8 mouse cellular contexts compared by ENCODE assay signal in genomic region chr10:75936909-75937667, GRCm38 (mm10). TPM values are rescaled to one million over a fixed set of nuclear protein-coding genes. Genes with fewer than 3 reads are reported as not detected.
DNase-seq lines count a peak whose midpoint lies in the region; ATAC-seq and TF ChIP-seq lines count a peak whose summit lies in the region.
"Had no signal": no experiment of that assay in that cellular context is flagged by ENCODE, and none has a peak within 500 bp of the region (broad histone marks: within the 10 kb centered on the region; RNA-seq: fewer than 3 reads in every experiment).

No protein-coding gene starts in this region.

- peak overlapping the region; percentile 99 for H3K4me3 ChIP-seq in ES-Bruce4 (ENCODE audit: low read depth, low read length)
- peak overlapping the region; percentile 4 to 80 for H3K4me3 ChIP-seq in liver, embryonic 14.5 days (ENCODE audit: insufficient read depth in 1 of 2, low read depth in 2 of 2, low read length in 2 of 2)

- H3K27ac ChIP-seq in ES-Bruce4 (ENCODE audit: insufficient read depth, low read length) = peak overlapping the region; percentile 93
- peak overlapping the region; percentile 93 for H3K27ac ChIP-seq in liver, embryonic 14.5 days

- intact Hi-C loops in left cerebral cortex, postnatal 25 days (cut with DNase I) = no loop called here

- ATAC-seq in liver, embryonic 14.5 days (ENCODE audit: insufficient read depth) = no peak
- ATAC-seq in granulocyte monocyte progenitor cell, adult 5-6 weeks (replicated peaks; ENCODE audit: poor library complexity, severe bottlenecking) = no peak

- no peaks in the 10 kb centered on the region for H3K9me3 ChIP-seq in ES-Bruce4 (replicated peaks; ENCODE audit: control insufficient read depth, insufficient read depth, low read length, poor library complexity, severe bottlenecking)
- no peaks in the 10 kb centered on the region for H3K9me3 ChIP-seq in liver, embryonic 14.5 days (ENCODE audit: control insufficient read depth, low read length)

- 0 out of 2 replicates have a peak, but pooled peaks have one; percentile 39 for TF ChIP-seq EP300 in ES-Bruce4 (IDR thresholded peaks at IDR 0.05; ENCODE audit: insufficient read depth, low read depth, low read length)
- TF ChIP-seq EP300 in liver, embryonic 14.5 days (IDR thresholded peaks at IDR 0.05; ENCODE audit: low read depth) = no peak

- TF ChIP-seq CTCF in ES-Bruce4 (IDR thresholded peaks at IDR 0.05; ENCODE audit: low read depth, low read length) = no peak
- TF ChIP-seq CTCF in liver, embryonic 14.5 days (IDR thresholded peaks at IDR 0.05; ENCODE audit: low read depth) = peak; percentile 17; the same call in 1 of the 2 replicates

- H3K9ac ChIP-seq in ES-Bruce4 (ENCODE audit: low read depth, poor library complexity, severe bottlenecking) = peak overlapping the region; percentile 89
- H3K9ac ChIP-seq in liver, embryonic 14.5 days (replicated peaks) = peak overlapping the region; percentile 72

- 56% methylated on average over 18 of the region's 18 CpGs for WGBS in liver, embryonic 14.5 days (ENCODE audit: insufficient replicate concordance)

- no peaks in the 10 kb centered on the region for H3K27me3 ChIP-seq in ES-Bruce4 (ENCODE audit: control insufficient read depth, insufficient read depth, low read length, poor library complexity, severe bottlenecking)
- peaks cover 12% of the 10 kb centered on the region for H3K27me3 ChIP-seq in liver, embryonic 14.5 days (ENCODE audit: control insufficient read depth, insufficient read depth, low read length)

- peaks cover 12% of the 10 kb centered on the region; the same call in 1 of the 2 replicates for H3K36me3 ChIP-seq in ES-Bruce4 (ENCODE audit: control insufficient read depth, insufficient read depth, low read length, poor library complexity, severe bottlenecking)
- H3K36me3 ChIP-seq in liver, embryonic 14.5 days (replicated peaks; ENCODE audit: control insufficient read depth, insufficient read depth, low read depth) = peaks cover 2% of the 10 kb centered on the region; the same call in 1 of the 2 replicates

- TF ChIP-seq POLR2A in ES-Bruce4 (IDR thresholded peaks at IDR 0.05; ENCODE audit: insufficient read depth, low read length) = no peak

- peak overlapping the region; percentile 98 for H3K4me2 ChIP-seq in liver, embryonic 14.5 days (ENCODE audit: low read depth)

- peak; percentile 34 for DNase-seq in kidney, adult 18-20 months
- DNase-seq in kidney, postnatal 10 days = no peak
- DNase-seq in ZHBTc4 (ENCODE audit: low read depth, low spot score) = peak; percentile 67
- DNase-seq in liver, embryonic 14.5 days (ENCODE audit: low read depth in 3 of 3, low spot score in 3 of 3) = no peak
- no peak for DNase-seq in left cerebral cortex, postnatal 25 days (ENCODE audit: low spot score in 2 of 2)

- peaks cover 4% of the 10 kb centered on the region for H3K4me1 ChIP-seq in ES-Bruce4 (ENCODE audit: control insufficient read depth, insufficient read depth, low read length)
- peaks cover 36 to 48% of the 10 kb centered on the region in 2 experiments for H3K4me1 ChIP-seq in liver, embryonic 14.5 days (replicated peaks; ENCODE audit: control insufficient read depth in 2 of 2, insufficient read depth in 2 of 2, low read length in 1 of 2)

RNA-seq across cellular contexts. Expression of gene Mmp11, which starts 0.8 kb away (rescaled TPM):
- 23.1 and 27.9 TPM in 2 replicates for polyA plus RNA-seq in ES-Bruce4 (2011; ENCODE audit: insufficient read depth, insufficient read length, low read depth, missing spikeins)
- 1.3 and 1.5 TPM in 2 replicates for polyA plus RNA-seq in liver, embryonic 14.5 days (2012; rRNA removed)
- 1.1 and 1.5 TPM in 2 replicates for polyA plus RNA-seq in liver, embryonic 14.5 days (2014; fragmentation: Nextera tagmentation; extraction: Ambion mirVana)
- 0.41 TPM in 1 of 2 replicates, not detected in the other for total RNA-seq in granulocyte monocyte progenitor cell, adult 5-6 weeks (2014; fragmentation: Nextera tagmentation)
- not detected in 2 replicates for total RNA-seq in granulocyte monocyte progenitor cell, adult 5-6 weeks (2017)
- 1 to 10 TPM; 1.1 to 1.7 TPM for total RNA-seq in left cerebral cortex, postnatal 25 days (2021)

RNA-seq across cellular contexts. Expression of gene Gm867, which starts 3.4 kb away (rescaled TPM):
- 0.66 and 0.91 TPM in 2 replicates for polyA plus RNA-seq in ES-Bruce4 (2011; ENCODE audit: insufficient read depth, insufficient read length, low read depth, missing spikeins)
- 22.5 and 27.6 TPM in 2 replicates for polyA plus RNA-seq in liver, embryonic 14.5 days (2012; rRNA removed)
- 20.9 and 21.9 TPM in 2 replicates for polyA plus RNA-seq in liver, embryonic 14.5 days (2014; fragmentation: Nextera tagmentation; extraction: Ambion mirVana)
- not detected in 2 replicates for total RNA-seq in granulocyte monocyte progenitor cell, adult 5-6 weeks (2014; fragmentation: Nextera tagmentation)
- total RNA-seq in granulocyte monocyte progenitor cell, adult 5-6 weeks (2017) = not detected in 2 replicates
- total RNA-seq in left cerebral cortex, postnatal 25 days (2021) = not detected
- polyA plus RNA-seq: intestine, embryonic 14.5 days had no signal

RNA-seq across cellular contexts. Expression of gene Chchd10, which starts 4.2 kb away (rescaled TPM):
- polyA plus RNA-seq in ES-Bruce4 (2011; ENCODE audit: insufficient read depth, insufficient read length, low read depth, missing spikeins) = 405 and 450 TPM in 2 replicates
- 55.8 and 72.9 TPM in 2 replicates for polyA plus RNA-seq in liver, embryonic 14.5 days (2012; rRNA removed)
- 106 and 111 TPM in 2 replicates for polyA plus RNA-seq in liver, embryonic 14.5 days (2014; fragmentation: Nextera tagmentation; extraction: Ambion mirVana)
- 60.4 and 66.7 TPM in 2 replicates for total RNA-seq in granulocyte monocyte progenitor cell, adult 5-6 weeks (2014; fragmentation: Nextera tagmentation)
- total RNA-seq in granulocyte monocyte progenitor cell, adult 5-6 weeks (2017) = 33.2 and 37.5 TPM in 2 replicates
- 100 to 1,000 TPM; 372 to 390 TPM for total RNA-seq in left cerebral cortex, postnatal 25 days (2021)

RNA-seq across cellular contexts. Expression of gene Vpreb3, which starts 5.8 kb away (rescaled TPM):
- 1.2 TPM in 1 of 2 replicates, not detected in the other for polyA plus RNA-seq in ES-Bruce4 (2011; ENCODE audit: insufficient read depth, insufficient read length, low read depth, missing spikeins)
- polyA plus RNA-seq in liver, embryonic 14.5 days (2012; rRNA removed) = 0.85 and 2.1 TPM in 2 replicates
- 2.5 and 2.9 TPM in 2 replicates for polyA plus RNA-seq in liver, embryonic 14.5 days (2014; fragmentation: Nextera tagmentation; extraction: Ambion mirVana)
- total RNA-seq in granulocyte monocyte progenitor cell, adult 5-6 weeks (2014; fragmentation: Nextera tagmentation) = not detected in 2 replicates
- not detected in 2 replicates for total RNA-seq in granulocyte monocyte progenitor cell, adult 5-6 weeks (2017)
- not detected for total RNA-seq in left cerebral cortex, postnatal 25 days (2021)
- polyA plus RNA-seq: intestine, embryonic 14.5 days had no signal

RNA-seq across cellular contexts. Expression of gene Smarcb1, which starts 15.7 kb away (rescaled TPM):
- 71.1 and 79.6 TPM in 2 replicates for polyA plus RNA-seq in ES-Bruce4 (2011; ENCODE audit: insufficient read depth, insufficient read length, low read depth, missing spikeins)
- 21.2 and 28.5 TPM in 2 replicates for polyA plus RNA-seq in liver, embryonic 14.5 days (2012; rRNA removed)
- 47.7 and 55.3 TPM in 2 replicates for polyA plus RNA-seq in liver, embryonic 14.5 days (2014; fragmentation: Nextera tagmentation; extraction: Ambion mirVana)
- 80.0 and 102 TPM in 2 replicates for total RNA-seq in granulocyte monocyte progenitor cell, adult 5-6 weeks (2014; fragmentation: Nextera tagmentation)
- 58.0 and 79.4 TPM in 2 replicates for total RNA-seq in granulocyte monocyte progenitor cell, adult 5-6 weeks (2017)
- 10 to 100 TPM; 75.2 to 81.8 TPM for total RNA-seq in left cerebral cortex, postnatal 25 days (2021)

Comparison
In these comparisons a context has a peak if more than half of its experiments do, and no peak if none do; other contexts are left out.
1. DNase-seq: peak in kidney, adult 18-20 months (single experiment) and ZHBTc4 (single experiment); none in kidney, postnatal 10 days (single experiment), liver, embryonic 14.5 days (0 of 3) and left cerebral cortex, postnatal 25 days (0 of 2).
2. RNA of gene Chchd10, which starts 4.2 kb away (total RNA-seq): 372 to 390 TPM in left cerebral cortex, postnatal 25 days; 33.2 to 66.7 TPM in granulocyte monocyte progenitor cell, adult 5-6 weeks; every median in the first group is over 4 times any median in the second.